Mouse (Mus musculus) gastrocnemius, adult 18-20 months (tissue): ENCODE measurements around the gene Serpinb6b. TPM values are rescaled to one million over a fixed set of nuclear protein-coding genes. Genes with fewer than 3 reads are reported as not detected.
"Not testable (repeated sequence)": the region's sequence is repeated elsewhere in the genome, so short reads cannot be mapped to it uniquely, and the experiment has no call there.

Experiments
- DNase-seq: peaks from one replicate; pipeline ENCODE4 v3.0.0; 2021; ENCODE audit warnings: low spot score
- long read RNA-seq, 2 experiments: library from polyadenylated mRNA; stranded (forward); transcript quantifications; one replicate each; pipeline ENCODE4 v2.0.0; 2021
- total RNA-seq, 2 experiments: library from RNA; stranded (reverse); gene quantifications; 2 replicates each; pipeline ENCODE4 v1.2.3; 2021

The Serpinb6b gene
- 1 to 10 TPM; 2.2 to 2.9 TPM for total RNA-seq
- long read RNA-seq, experiment 1, partial matches to known transcripts: 0 of 2 reads
- long read RNA-seq, experiment 1, other reads (novel, unspliced or antisense): 0 of 2 reads
- long read RNA-seq, experiment 2, partial matches to known transcripts: 0 of 1 reads
- long read RNA-seq, experiment 2, other reads (novel, unspliced or antisense): 0 of 1 reads

DNA sequence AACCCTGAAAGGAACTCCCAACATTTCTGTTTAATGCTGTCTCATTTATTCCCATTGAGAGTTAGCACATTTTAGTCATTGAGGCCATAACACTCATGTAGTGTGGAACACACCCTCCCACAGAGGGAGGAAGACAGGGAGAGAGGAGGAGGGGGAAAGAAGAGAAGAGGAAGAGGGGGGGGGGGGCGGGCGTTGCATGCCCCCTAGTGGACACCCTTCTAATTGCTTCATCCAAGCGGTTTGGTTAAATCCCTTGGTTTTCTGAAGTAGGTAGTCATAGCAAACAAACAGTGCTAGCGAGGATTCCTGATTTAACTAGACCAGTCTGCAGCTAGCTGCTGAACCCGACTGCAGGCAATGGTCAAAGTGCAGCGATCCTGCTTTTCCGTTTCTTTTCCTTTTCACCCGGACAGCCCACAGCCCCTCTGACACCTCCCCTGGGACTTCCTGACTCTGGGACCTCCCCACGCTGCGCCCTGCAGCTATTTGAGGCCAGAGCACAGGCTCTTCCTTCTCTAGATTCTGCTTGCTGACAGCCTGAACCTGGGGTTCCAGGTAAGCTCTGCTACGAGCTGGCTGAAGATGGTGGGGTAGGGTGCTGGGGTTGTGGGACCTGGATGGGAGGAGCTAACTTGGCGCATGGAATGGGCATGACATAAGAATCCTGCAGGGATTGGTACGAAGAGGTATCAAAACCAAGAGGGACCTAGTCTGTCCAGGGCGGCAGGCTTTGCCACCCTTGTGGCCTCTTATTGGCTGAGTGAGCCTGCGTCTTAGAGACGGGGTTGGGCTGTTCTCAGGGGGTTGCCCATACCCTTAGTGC, at the start of gene Serpinb6b:
Gene Serpinb6b (plus strand): TSS at position 221 of the 823 bp plus-strand sequence.
- DNase-seq: peak; percentile 15

GRCm38 (mm10) chr13:32922622-32923021, 42.4 kb upstream of the Serpinb6b start:
- peak; percentile 49 for DNase-seq

DNA sequence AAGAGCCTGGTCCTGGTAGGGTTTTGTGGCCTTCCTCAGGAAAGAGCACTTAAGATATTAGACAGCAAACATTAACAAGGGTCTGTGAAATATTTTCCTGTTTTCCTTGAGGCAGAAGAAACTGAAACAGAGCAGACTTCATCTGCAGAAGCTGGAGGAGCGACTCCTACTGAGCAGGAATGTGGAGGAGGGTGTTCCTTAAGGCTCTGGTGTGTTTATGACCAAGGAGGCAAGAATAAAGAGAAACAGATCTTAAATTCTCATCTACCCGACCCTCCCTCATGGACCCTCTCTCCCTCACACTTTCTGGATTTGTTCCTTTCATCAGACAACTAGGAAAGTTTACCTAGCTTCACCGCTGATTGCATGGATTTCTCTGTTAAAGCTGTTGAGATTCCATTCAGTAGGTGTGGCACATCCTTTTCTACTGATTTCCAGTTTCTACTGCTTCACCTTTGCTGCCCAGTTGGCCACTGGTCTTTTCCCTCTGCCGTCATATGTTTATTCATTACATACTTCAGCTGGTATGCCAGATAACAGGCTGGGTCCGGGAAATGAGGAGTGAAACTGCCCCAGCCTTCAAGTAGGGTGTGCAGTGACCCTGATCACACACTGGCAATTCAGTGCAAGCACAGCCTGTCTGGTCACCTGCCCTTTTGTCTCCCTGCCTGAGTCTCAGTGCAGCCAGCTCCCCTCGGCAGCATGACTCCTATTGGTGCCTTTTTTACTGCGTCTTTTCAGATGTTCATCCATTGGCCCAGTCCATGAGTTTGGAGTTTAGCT, 40.2 kb upstream of the Serpinb6b start:
- DNase-seq: no peak

- DNase-seq: no peak
Observed at GRCm38 (mm10) chr13:32926661-32927060, 38.3 kb upstream of the Serpinb6b start.

GRCm38 (mm10) chr13:32927241-32927640, 37.8 kb upstream of the Serpinb6b start:
- no peak for DNase-seq

GRCm38 (mm10) chr13:32929107-32929750, 35.8 kb upstream of the Serpinb6b start:
- DNase-seq: no peak

- no peak for DNase-seq
Observed at GRCm38 (mm10) chr13:32934706-32935381, 30.2 kb upstream of the Serpinb6b start.

DNA sequence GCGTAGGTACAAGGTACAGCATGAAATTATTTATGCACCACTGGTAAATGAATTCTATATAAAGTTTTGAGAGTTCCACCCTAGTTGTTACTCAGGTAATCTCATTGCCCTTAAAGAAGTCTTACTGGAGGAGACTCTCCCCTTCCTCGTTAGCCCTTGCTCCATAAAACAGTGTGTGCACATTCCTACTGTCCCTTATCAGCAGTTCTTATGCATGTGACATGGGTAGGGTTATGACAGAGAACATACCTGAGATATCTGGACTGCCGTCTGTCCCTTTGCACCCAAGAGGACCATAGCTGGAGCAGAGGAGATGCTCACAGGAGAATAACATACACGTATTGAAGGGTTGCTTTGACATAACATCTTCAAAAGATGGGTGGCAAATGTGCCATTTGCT, 26.7 kb upstream of the Serpinb6b start:
- not testable (repeated sequence) for DNase-seq

- not testable (repeated sequence) for DNase-seq
Observed at GRCm38 (mm10) chr13:32939191-32939590, 25.8 kb upstream of the Serpinb6b start.

GRCm38 (mm10) chr13:32956537-32956936, 8.5 kb upstream of the Serpinb6b start:
- DNase-seq: no peak

DNA sequence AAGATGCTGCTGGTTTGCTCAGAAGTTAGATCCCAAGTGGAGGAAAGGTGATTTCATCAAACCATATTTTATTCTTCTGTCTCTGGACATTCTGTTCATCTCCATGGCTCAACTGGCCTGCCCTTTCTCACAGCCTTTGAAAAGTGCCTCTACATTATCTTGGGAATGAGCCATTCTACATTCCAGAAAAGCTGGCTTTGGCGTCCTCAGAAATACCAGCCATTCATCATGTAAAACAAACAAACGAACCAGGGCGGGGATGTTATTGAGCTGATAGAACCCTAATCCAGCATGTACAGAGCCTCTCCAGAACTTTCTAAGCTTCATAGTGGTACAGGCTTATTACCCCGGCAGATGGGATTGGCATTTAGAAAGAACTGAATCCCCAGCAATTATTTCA, 7.1 kb upstream of the Serpinb6b start:
- no peak for DNase-seq

- not testable (repeated sequence) for DNase-seq
Observed at GRCm38 (mm10) chr13:32958521-32958920, 6.5 kb upstream of the Serpinb6b start.

- DNase-seq: no peak
Observed at GRCm38 (mm10) chr13:32963990-32964753, 837 bp upstream of the Serpinb6b start.

GRCm38 (mm10) chr13:32966116-32966515, 1.1 kb downstream of the Serpinb6b start:
- DNase-seq: no peak

DNA sequence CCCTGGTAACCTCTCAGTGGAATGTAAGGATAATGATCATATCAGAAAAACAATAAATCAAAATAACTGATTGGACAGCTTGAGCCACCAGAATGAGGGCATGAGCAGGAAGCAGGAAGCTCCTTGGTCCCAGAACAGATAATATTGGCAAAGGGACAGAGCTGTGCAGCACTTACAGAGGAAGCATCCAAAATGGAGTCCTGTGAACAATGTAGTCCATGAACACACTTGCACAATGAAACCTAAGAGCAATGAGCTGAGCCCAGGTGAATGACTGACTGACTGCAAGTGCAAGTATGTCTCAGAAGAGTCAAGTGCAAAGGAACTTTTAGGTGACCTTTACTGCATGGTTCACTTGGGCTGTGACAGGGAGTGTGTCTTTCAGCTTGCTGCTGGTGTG, 2.2 kb downstream of the Serpinb6b start:
- DNase-seq: no peak

GRCm38 (mm10) chr13:32968353-32968984, 3.5 kb downstream of the Serpinb6b start:
- no peak for DNase-seq

DNA sequence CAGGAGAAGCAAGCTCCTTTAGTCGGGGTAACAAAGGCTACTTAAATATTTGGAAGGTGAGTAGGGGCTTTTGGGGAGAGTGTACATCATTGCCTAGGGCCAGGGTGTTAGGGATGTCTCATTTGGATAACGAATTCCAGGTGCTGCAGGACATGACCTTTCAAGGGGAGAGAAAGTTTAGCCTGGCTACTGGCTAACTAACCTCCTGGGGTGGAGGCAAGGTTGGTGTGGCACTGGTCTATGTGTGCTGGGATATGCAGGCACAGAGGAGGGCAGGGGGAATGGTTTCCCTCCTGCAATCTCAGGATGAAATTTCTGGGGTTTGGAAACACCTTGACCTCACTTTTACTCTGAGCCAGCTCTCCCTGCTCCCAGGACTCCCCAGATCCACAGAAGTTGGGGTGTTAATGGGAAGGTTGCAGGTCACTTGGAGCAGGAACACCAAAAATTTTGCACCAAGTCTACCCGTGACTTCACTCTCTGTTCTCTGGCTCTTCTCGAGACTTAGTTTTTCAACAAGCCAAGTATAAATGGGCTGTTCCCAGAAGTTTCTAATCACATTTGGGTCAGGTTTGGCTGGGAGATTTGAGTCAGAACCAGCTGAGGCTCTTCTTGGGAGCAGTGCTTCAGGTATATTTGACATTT, 4.1 kb downstream of the Serpinb6b start:
- no peak for DNase-seq

DNA sequence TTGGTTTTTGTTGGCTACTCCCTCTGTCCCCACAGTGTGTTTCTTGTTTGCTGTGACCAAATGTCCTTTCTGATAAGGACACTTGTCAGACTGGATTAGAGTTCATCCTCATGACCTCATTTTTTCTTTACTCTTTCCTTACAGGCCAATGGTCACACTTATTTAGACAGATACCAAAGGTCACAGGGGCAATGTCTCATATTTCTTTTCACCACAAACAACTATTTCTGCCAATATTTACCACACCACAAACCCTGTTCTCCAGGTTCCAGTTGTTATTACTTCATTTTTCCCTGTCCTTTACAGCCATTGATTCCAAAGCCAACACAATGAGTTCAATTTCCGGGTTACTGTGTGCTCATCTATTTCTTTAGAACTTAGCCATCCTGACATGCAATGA, 4.6 kb downstream of the Serpinb6b start:
- no peak for DNase-seq

DNA sequence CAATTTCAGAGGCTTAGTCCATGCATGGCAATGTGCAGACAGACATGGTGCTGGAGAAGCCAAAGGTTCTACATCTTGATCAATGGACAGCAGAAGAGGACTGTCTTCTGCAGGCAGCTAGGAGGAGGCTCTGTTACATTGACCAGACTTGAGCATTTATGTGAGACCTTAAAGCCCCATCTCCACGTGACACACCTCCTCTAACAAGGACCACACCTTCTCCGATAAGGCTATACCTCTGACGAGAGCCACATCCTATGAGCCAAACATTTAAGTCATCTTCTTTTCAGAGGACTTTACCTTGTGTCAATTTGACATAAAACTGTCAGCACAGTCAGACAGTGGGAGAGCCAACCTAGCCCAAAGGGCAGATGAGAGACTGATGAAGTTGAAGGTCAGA, 5.8 kb downstream of the Serpinb6b start:
- no peak for DNase-seq
